Mouse (Mus musculus) neural tube, embryonic 15.5 days (tissue): ENCODE measurements around the gene Rps6ka4. TPM values are rescaled to one million over a fixed set of nuclear protein-coding genes. Genes with fewer than 3 reads are reported as not detected.

Experiments
- ATAC-seq: fragments of 200-750 bp; cut with Nextera tagmentation; 2 replicates; pipeline ENCODE4 v1.8.0; 2017; ENCODE audit warnings: mild to moderate bottlenecking, moderate TSS enrichment, moderate library complexity; ENCODE audit not compliant: low FRiP score
- H3K27ac ChIP-seq: fragments of 300-500 bp; sonication (generic); replicated peaks from 2 replicates; pipeline ENCODE4 v1.5.1; 2015; ENCODE audit warnings: mild to moderate bottlenecking, inconsistent platforms
- H3K27me3 ChIP-seq: fragments of 300-500 bp; sonication (generic); replicated peaks from 2 replicates; pipeline ENCODE4 v1.6.1; 2015; ENCODE audit warnings: inconsistent platforms
- H3K36me3 ChIP-seq: fragments of 300-500 bp; sonication (generic); 2 replicates; pipeline ENCODE4 v1.6.1; 2015; ENCODE audit warnings: inconsistent platforms
- H3K4me1 ChIP-seq: fragments of 300-500 bp; sonication (generic); 2 replicates; pipeline ENCODE4 v1.6.1; 2015; ENCODE audit warnings: inconsistent platforms
- H3K4me2 ChIP-seq: fragments of 300-500 bp; sonication (generic); 2 replicates; pipeline ENCODE4 v1.6.1; 2015; ENCODE audit warnings: inconsistent platforms, mild to moderate bottlenecking, moderate library complexity
- H3K4me3 ChIP-seq: fragments of 300-500 bp; sonication (generic); replicated peaks from 2 replicates; pipeline ENCODE4 v1.5.1; 2015; ENCODE audit warnings: mild to moderate bottlenecking, inconsistent platforms
- H3K9ac ChIP-seq: fragments of 300-500 bp; sonication (generic); replicated peaks from 2 replicates; pipeline ENCODE4 v1.6.1; 2015; ENCODE audit warnings: mild to moderate bottlenecking, inconsistent platforms
- H3K9me3 ChIP-seq: fragments of 300-500 bp; sonication (generic); replicated peaks from 2 replicates; pipeline ENCODE4 v1.6.1; 2016; ENCODE audit warnings: inconsistent platforms
- WGBS: fragments of 180-500 bp; shearing (Covaris S2); methylation state at CpG from one replicate; pipeline ENCODE4 v1.1.7; 2015; ENCODE audit warnings: mixed read lengths; 5-methylcytosine and 5-hydroxymethylcytosine counted together
- microRNA-seq: library from miRNA; unstranded; fragments of <30 nt; microRNA quantifications from one replicate; pipeline ENCODE4, GENCODE M21; 2017
- polyA plus RNA-seq: library from polyadenylated mRNA; unstranded; fragments of >200 nt; fragmentation: Nextera tagmentation; extraction: Ambion mirVana; gene quantifications from 2 replicates; pipeline ENCODE4 v1.2.1, GENCODE M21; 2015

The Rps6ka4 gene
- polyA plus RNA-seq, 1 experiment from 2014 or later: 15.7 TPM

GRCm38 (mm10) chr19:6829069-6829468 lies 11.4 kb downstream of the Rps6ka4 start:
- peaks cover 6% of the 10 kb centered on the region for H3K36me3 ChIP-seq

GRCm38 (mm10) chr19:6826601-6827000 lies 13.8 kb downstream of the Rps6ka4 start:
- WGBS: 85% methylated on average over 3 of the region's 3 CpGs
- H3K4me2 ChIP-seq: no peak overlapping the region

More at GRCm38 (mm10) chr19:6829069-6829468, 11.4 kb downstream of the Rps6ka4 start:
- no peaks in the 10 kb centered on the region for H3K9me3 ChIP-seq
- no peak overlapping the region for H3K27ac ChIP-seq
- peaks cover 47% of the 10 kb centered on the region for H3K27me3 ChIP-seq
- 9% methylated on average over 3 of the region's 3 CpGs for WGBS
- no peak for ATAC-seq
- peak overlapping the region; percentile 43 for H3K4me3 ChIP-seq
- no peak overlapping the region for H3K9ac ChIP-seq
- peaks cover 27% of the 10 kb centered on the region for H3K4me1 ChIP-seq
- H3K4me2 ChIP-seq: peak overlapping the region; percentile 70

GRCm38 (mm10) chr19:6825384-6825783 lies 15.1 kb downstream of the Rps6ka4 start:
- WGBS: 85% methylated on average over 6 of the region's 6 CpGs
- Histone ChIP-seq H3K4me1 (peaks cover 15% of the 10 kb centered on the region), H3K27ac (no peak overlapping the region), H3K4me2 (no peak overlapping the region), H3K27me3 (peaks cover 23% of the 10 kb centered on the region), H3K9me3 (no peaks in the 10 kb centered on the region), H3K4me3 (no peak overlapping the region), H3K36me3 (no peaks in the 10 kb centered on the region), H3K9ac (no peak overlapping the region)
- ATAC-seq: no peak

More at GRCm38 (mm10) chr19:6826601-6827000, 13.8 kb downstream of the Rps6ka4 start:
- no peak overlapping the region for H3K4me3 ChIP-seq
- H3K4me1 ChIP-seq: peaks cover 27% of the 10 kb centered on the region
- peaks cover 35% of the 10 kb centered on the region for H3K27me3 ChIP-seq
- no peak overlapping the region for H3K27ac ChIP-seq
- no peaks in the 10 kb centered on the region for H3K36me3 ChIP-seq
- no peak for ATAC-seq
- H3K9me3 ChIP-seq: no peaks in the 10 kb centered on the region
- H3K9ac ChIP-seq: no peak overlapping the region

GRCm38 (mm10) chr19:6820538-6821195 lies 19.8 kb downstream of the Rps6ka4 start:
- no peaks in the 10 kb centered on the region for H3K36me3 ChIP-seq
- H3K4me2 ChIP-seq: no peak overlapping the region
- H3K27ac ChIP-seq: no peak overlapping the region
- 89% methylated on average over 13 of the region's 13 CpGs for WGBS
- no peak overlapping the region for H3K4me3 ChIP-seq
- ATAC-seq: no peak
- H3K27me3 ChIP-seq: no peaks in the 10 kb centered on the region
- H3K9me3 ChIP-seq: no peaks in the 10 kb centered on the region
- H3K4me1 ChIP-seq: no peaks in the 10 kb centered on the region
- H3K9ac ChIP-seq: no peak overlapping the region

- ATAC-seq: no peak
- H3K36me3 ChIP-seq: no peaks in the 10 kb centered on the region
- H3K4me3 ChIP-seq: no peak overlapping the region
- WGBS: 46% methylated on average over 10 of the region's 10 CpGs
- H3K9ac ChIP-seq: no peak overlapping the region
- no peak overlapping the region for H3K27ac ChIP-seq
- H3K4me1 ChIP-seq: 0 out of 2 replicates have a peak, but pooled peaks cover 1% of the 10 kb centered on the region
- no peaks in the 10 kb centered on the region for H3K27me3 ChIP-seq
- H3K4me2 ChIP-seq: no peak overlapping the region
- H3K9me3 ChIP-seq: no peaks in the 10 kb centered on the region
These were observed 21.2 kb downstream of the Rps6ka4 start for GRCm38 (mm10) chr19:6819143-6819827.

GRCm38 (mm10) chr19:6814958-6815357 lies 25.5 kb downstream of the Rps6ka4 start:
- WGBS: 79% methylated on average over 3 of the region's 3 CpGs
- no peak overlapping the region for H3K4me3 ChIP-seq

GRCm38 (mm10) chr19:6814366-6814765 lies 26.1 kb downstream of the Rps6ka4 start:
- Histone ChIP-seq H3K4me3 (no peak overlapping the region), H3K36me3 (no peaks in the 10 kb centered on the region), H3K9ac (no peak overlapping the region), H3K4me1 (0 out of 2 replicates have a peak, but pooled peaks cover 4% of the 10 kb centered on the region), H3K27ac (no peak overlapping the region), H3K4me2 (no peak overlapping the region), H3K9me3 (no peaks in the 10 kb centered on the region), H3K27me3 (no peaks in the 10 kb centered on the region)
- 23% methylated on average over 4 of the region's 4 CpGs for WGBS
- ATAC-seq: no peak

More at GRCm38 (mm10) chr19:6814958-6815357, 25.5 kb downstream of the Rps6ka4 start:
- Histone ChIP-seq H3K4me2 (no peak overlapping the region), H3K36me3 (no peaks in the 10 kb centered on the region), H3K27ac (no peak overlapping the region), H3K4me1 (0 out of 2 replicates have a peak, but pooled peaks cover 4% of the 10 kb centered on the region), H3K27me3 (no peaks in the 10 kb centered on the region), H3K9ac (no peak overlapping the region), H3K9me3 (no peaks in the 10 kb centered on the region)
- ATAC-seq: no peak

Small RNAs within 50 kb of the gene (microRNA-seq; reads per million reads assigned to microRNA genes)
- gene Mir5046: not detected

Other genes starting within 250 kb of the Rps6ka4 start
- gene Ccdc88b, start 17.6 kb upstream of the Rps6ka4 start, polyA plus RNA-seq: 0.92 and 1.8 TPM in 2 replicates
- 103 and 113 TPM in 2 replicates for gene Trmt112, start 69.1 kb upstream of the Rps6ka4 start, polyA plus RNA-seq
- 392 and 417 TPM in 2 replicates for gene Prdx5, start 69.5 kb upstream of the Rps6ka4 start, polyA plus RNA-seq
- 16.9 and 17.1 TPM in 2 replicates for gene Esrra, start 81.2 kb upstream of the Rps6ka4 start, polyA plus RNA-seq
- gene Catsperz, start 84.7 kb upstream of the Rps6ka4 start, polyA plus RNA-seq: 6.8 TPM in 2 replicates
- 11.8 and 13.8 TPM in 2 replicates for gene Kcnk4, start 93.9 kb upstream of the Rps6ka4 start, polyA plus RNA-seq
- 90.8 and 90.9 TPM in 2 replicates for gene Bad, start 101.2 kb upstream of the Rps6ka4 start, polyA plus RNA-seq
- gene Gpr137, start 101.8 kb upstream of the Rps6ka4 start, polyA plus RNA-seq: 59.8 and 72.3 TPM in 2 replicates
- 141 and 159 TPM in 2 replicates for gene Ppp1r14b, start 134.3 kb upstream of the Rps6ka4 start, polyA plus RNA-seq
- gene Plcb3, start 135.8 kb upstream of the Rps6ka4 start, polyA plus RNA-seq: 14.1 and 23.4 TPM in 2 replicates
- 174 and 190 TPM in 2 replicates for gene Fkbp2, start 139.9 kb upstream of the Rps6ka4 start, polyA plus RNA-seq
- 68.6 and 83.1 TPM in 2 replicates for gene Vegfb, start 147.0 kb upstream of the Rps6ka4 start, polyA plus RNA-seq
- gene Dnajc4, start 151.9 kb upstream of the Rps6ka4 start, polyA plus RNA-seq: 24.8 and 28.1 TPM in 2 replicates
- gene Nudt22, start 155.5 kb upstream of the Rps6ka4 start, polyA plus RNA-seq: 24.8 and 25.9 TPM in 2 replicates
- gene Trpt1, start 155.5 kb upstream of the Rps6ka4 start, polyA plus RNA-seq: 16.5 and 22.1 TPM in 2 replicates
- gene Fermt3, start 178.8 kb upstream of the Rps6ka4 start, polyA plus RNA-seq: 4.6 and 19.6 TPM in 2 replicates
- gene Stip1, start 199.3 kb upstream of the Rps6ka4 start, polyA plus RNA-seq: 210 and 232 TPM in 2 replicates
- gene Macrod1, start 216.2 kb upstream of the Rps6ka4 start, polyA plus RNA-seq: 7.2 and 7.7 TPM in 2 replicates